Mouse (Mus musculus) ES-E14 (cell line): ENCODE measurements around the gene Tom1l2.

ENCODE experiments used
- HCFC1 ChIP-seq: IDR thresholded peaks from 2 replicates; pipeline ENCODE4 v1.6.1; 2012; ENCODE audit warnings: low read length, inconsistent platforms, borderline replicate concordance; ENCODE audit not compliant: insufficient read depth
- ZC3H11A ChIP-seq: IDR thresholded peaks from 2 replicates; pipeline ENCODE4 v1.6.1; 2012; ENCODE audit warnings: low read depth, mild to moderate bottlenecking, inconsistent platforms, low read length, borderline replicate concordance

- TF ChIP-seq HCFC1: no peak
- TF ChIP-seq ZC3H11A: no peak
Observed at GRCm38 (mm10) chr11:60182116-60182670, 170.5 kb downstream of the Tom1l2 start.
